Mouse (Mus musculus): Measurements from ENCODE around the gene Zfp354c. TPM values are rescaled to one million over a fixed set of nuclear protein-coding genes. Genes with fewer than 3 reads are reported as not detected.
A peak's percentile ranks its signal among the peaks of the same experiment; 100 is the strongest.

The Zfp354c gene
- polyA plus RNA-seq (2014; fragmentation: Nextera tagmentation; extraction: Ambion mirVana): 14.1 and 17.5 TPM in 2 replicates

GRCm38 (mm10) chr11:50827010-50827953 is at the start of gene Zfp354c:
TSS of gene Zfp354c (minus strand) at chr11:50827724.
- Histone ChIP-seq H3K9ac (ENCODE audit: low read length) (peak within 1 kb of the TSS; percentile 87), H3K4me2 (ENCODE audit: low read length) (peak within 1 kb of the TSS; percentile 75), H3K27me3 (ENCODE audit: control insufficient read depth, insufficient read depth, low read length) (no peaks in the 10 kb centered on the region), H3K36me3 (ENCODE audit: control insufficient read depth, insufficient read depth, low read length) (peaks cover 34% of the 10 kb centered on the region), H3K9me3 (ENCODE audit: control insufficient read depth, low read length) (peaks cover 2% of the 10 kb centered on the region; the same call in 1 of the 2 replicates), H3K27ac (replicated peaks in 1 of 2; ENCODE audit: control insufficient read depth in 1 of 2, insufficient read depth in 1 of 2, low read depth in 2 of 2, low read length in 2 of 2) (peak within 1 kb of the TSS in 1 of 2 experiments; percentile 25; a peak in 1 of 4 replicates), H3K4me3 (ENCODE audit: control insufficient read depth in 1 of 2, insufficient read depth in 1 of 2, low read depth in 1 of 2, low read length in 2 of 2) (peak within 1 kb of the TSS; percentile 79 to 81), H3K4me1 (ENCODE audit: control insufficient read depth in 2 of 2, insufficient read depth in 2 of 2, low read length in 2 of 2) (peaks cover 0 to 5% of the 10 kb centered on the region in 2 experiments; a peak in 1 of 4 replicates)
- 1% methylated on average over 45 of the region's 45 CpGs for WGBS
- ATAC-seq (ENCODE audit: insufficient number of reproducible peaks, insufficient read depth, low FRiP score, low read depth): peak; percentile 83

GRCm38 (mm10) chr11:50850989-50851601 is 23.6 kb upstream of the Zfp354c start:
- WGBS: under 1% methylated on average over 63 of the region's 72 CpGs
- Histone ChIP-seq H3K4me2 (ENCODE audit: low read length) (peak overlapping the region; percentile 90), H3K4me1 (ENCODE audit: control insufficient read depth in 2 of 2, insufficient read depth in 2 of 2, low read length in 2 of 2) (peaks cover 0 to 22% of the 10 kb centered on the region in 2 experiments; a peak in 3 of 4 replicates), H3K9ac (ENCODE audit: low read length) (peak overlapping the region; percentile 41), H3K27me3 (ENCODE audit: control insufficient read depth, insufficient read depth, low read length) (peaks cover 58% of the 10 kb centered on the region), H3K36me3 (ENCODE audit: control insufficient read depth, insufficient read depth, low read length) (no peaks in the 10 kb centered on the region), H3K27ac (replicated peaks in 1 of 2; ENCODE audit: control insufficient read depth in 1 of 2, insufficient read depth in 1 of 2, low read depth in 2 of 2, low read length in 2 of 2) (no peak overlapping the region), H3K9me3 (ENCODE audit: control insufficient read depth, low read length) (peaks cover 7% of the 10 kb centered on the region), H3K4me3 (ENCODE audit: control insufficient read depth in 1 of 2, insufficient read depth in 1 of 2, low read depth in 1 of 2, low read length in 2 of 2) (peak overlapping the region; percentile 39 to 48)
- ATAC-seq (ENCODE audit: insufficient number of reproducible peaks, insufficient read depth, low FRiP score, low read depth): no peak

GRCm38 (mm10) chr11:50850177-50850735 is 22.7 kb upstream of the Zfp354c start, which contains the start of gene Grm6:
TSS of gene Grm6 (plus strand) at chr11:50850685.
- Histone ChIP-seq H3K4me2 (ENCODE audit: low read length) (peak within 1 kb of the TSS; percentile 90), H3K27me3 (ENCODE audit: control insufficient read depth, insufficient read depth, low read length) (peaks cover 58% of the 10 kb centered on the region), H3K4me1 (ENCODE audit: control insufficient read depth in 2 of 2, insufficient read depth in 2 of 2, low read length in 2 of 2) (peaks cover 0 to 22% of the 10 kb centered on the region in 2 experiments; a peak in 3 of 4 replicates), H3K9ac (ENCODE audit: low read length) (peak within 1 kb of the TSS; percentile 41), H3K9me3 (ENCODE audit: control insufficient read depth, low read length) (peaks cover 7% of the 10 kb centered on the region), H3K4me3 (ENCODE audit: control insufficient read depth in 1 of 2, insufficient read depth in 1 of 2, low read depth in 1 of 2, low read length in 2 of 2) (peak within 1 kb of the TSS; percentile 39 to 48), H3K27ac (replicated peaks in 1 of 2; ENCODE audit: control insufficient read depth in 1 of 2, insufficient read depth in 1 of 2, low read depth in 2 of 2, low read length in 2 of 2) (no peak within 1 kb of the TSS), H3K36me3 (ENCODE audit: control insufficient read depth, insufficient read depth, low read length) (no peaks in the 10 kb centered on the region)
- 3% methylated on average over 11 of the region's 11 CpGs for WGBS
- ATAC-seq (ENCODE audit: insufficient number of reproducible peaks, insufficient read depth, low FRiP score, low read depth): no peak

- H3K36me3 ChIP-seq (ENCODE audit: control insufficient read depth, insufficient read depth, low read length): no peaks in the 10 kb centered on the region
- peaks cover 0 to 22% of the 10 kb centered on the region in 2 experiments; a peak in 3 of 4 replicates for H3K4me1 ChIP-seq (ENCODE audit: control insufficient read depth in 2 of 2, insufficient read depth in 2 of 2, low read length in 2 of 2)
- H3K27me3 ChIP-seq (ENCODE audit: control insufficient read depth, insufficient read depth, low read length): peaks cover 58% of the 10 kb centered on the region
- ATAC-seq (ENCODE audit: insufficient number of reproducible peaks, insufficient read depth, low FRiP score, low read depth): no peak
- no peak overlapping the region for H3K4me3 ChIP-seq (ENCODE audit: control insufficient read depth in 1 of 2, insufficient read depth in 1 of 2, low read depth in 1 of 2, low read length in 2 of 2)
- peak overlapping the region; percentile 90 for H3K4me2 ChIP-seq (ENCODE audit: low read length)
- no peak overlapping the region for H3K27ac ChIP-seq (replicated peaks in 1 of 2; ENCODE audit: control insufficient read depth in 1 of 2, insufficient read depth in 1 of 2, low read depth in 2 of 2, low read length in 2 of 2)
- H3K9ac ChIP-seq (ENCODE audit: low read length): no peak overlapping the region
- 6% methylated on average over 10 of the region's 10 CpGs for whole genome bisulfite sequencing
- peaks cover 7% of the 10 kb centered on the region for H3K9me3 ChIP-seq (ENCODE audit: control insufficient read depth, low read length)
Measured at GRCm38 (mm10) chr11:50849310-50849709, 21.8 kb upstream of the Zfp354c start.

GRCm38 (mm10) chr11:50848520-50849137 is 21.1 kb upstream of the Zfp354c start:
- no peaks in the 10 kb centered on the region for H3K36me3 ChIP-seq (ENCODE audit: control insufficient read depth, insufficient read depth, low read length)
- H3K4me2 ChIP-seq (ENCODE audit: low read length): peak overlapping the region; percentile 90; the same call in 1 of the 2 replicates
- no peak overlapping the region for H3K9ac ChIP-seq (ENCODE audit: low read length)
- H3K27ac ChIP-seq (replicated peaks in 1 of 2; ENCODE audit: control insufficient read depth in 1 of 2, insufficient read depth in 1 of 2, low read depth in 2 of 2, low read length in 2 of 2): no peak overlapping the region
- WGBS: 38% methylated on average over 3 of the region's 3 CpGs
- H3K4me3 ChIP-seq (ENCODE audit: control insufficient read depth in 1 of 2, insufficient read depth in 1 of 2, low read depth in 1 of 2, low read length in 2 of 2): no peak overlapping the region
- peaks cover 0 to 22% of the 10 kb centered on the region in 2 experiments; a peak in 3 of 4 replicates for H3K4me1 ChIP-seq (ENCODE audit: control insufficient read depth in 2 of 2, insufficient read depth in 2 of 2, low read length in 2 of 2)
- H3K27me3 ChIP-seq (ENCODE audit: control insufficient read depth, insufficient read depth, low read length): peaks cover 58% of the 10 kb centered on the region
- ATAC-seq (ENCODE audit: insufficient number of reproducible peaks, insufficient read depth, low FRiP score, low read depth): no peak
- peaks cover 7% of the 10 kb centered on the region for H3K9me3 ChIP-seq (ENCODE audit: control insufficient read depth, low read length)

GRCm38 (mm10) chr11:50847047-50847446 is 19.5 kb upstream of the Zfp354c start:
- Histone ChIP-seq H3K27me3 (ENCODE audit: control insufficient read depth, insufficient read depth, low read length) (peaks cover 47% of the 10 kb centered on the region), H3K9ac (ENCODE audit: low read length) (no peak overlapping the region)

GRCm38 (mm10) chr11:50845951-50846350 is 18.4 kb upstream of the Zfp354c start:
- peaks cover 7% of the 10 kb centered on the region for H3K9me3 ChIP-seq (ENCODE audit: control insufficient read depth, low read length)
- H3K27ac ChIP-seq (replicated peaks in 1 of 2; ENCODE audit: control insufficient read depth in 1 of 2, insufficient read depth in 1 of 2, low read depth in 2 of 2, low read length in 2 of 2): no peak overlapping the region
- no peak for ATAC-seq (ENCODE audit: insufficient number of reproducible peaks, insufficient read depth, low FRiP score, low read depth)
- H3K9ac ChIP-seq (ENCODE audit: low read length): no peak overlapping the region
- H3K4me1 ChIP-seq (ENCODE audit: control insufficient read depth in 2 of 2, insufficient read depth in 2 of 2, low read length in 2 of 2): peaks cover 0 to 18% of the 10 kb centered on the region in 2 experiments; a peak in 3 of 4 replicates
- H3K4me2 ChIP-seq (ENCODE audit: low read length): no peak overlapping the region
- WGBS: 82% methylated on average over 3 of the region's 3 CpGs
- peaks cover 36% of the 10 kb centered on the region for H3K27me3 ChIP-seq (ENCODE audit: control insufficient read depth, insufficient read depth, low read length)
- no peaks in the 10 kb centered on the region for H3K36me3 ChIP-seq (ENCODE audit: control insufficient read depth, insufficient read depth, low read length)
- H3K4me3 ChIP-seq (ENCODE audit: control insufficient read depth in 1 of 2, insufficient read depth in 1 of 2, low read depth in 1 of 2, low read length in 2 of 2): no peak overlapping the region

More at GRCm38 (mm10) chr11:50847047-50847446, 19.5 kb upstream of the Zfp354c start:
- no peak overlapping the region for H3K27ac ChIP-seq (replicated peaks in 1 of 2; ENCODE audit: control insufficient read depth in 1 of 2, insufficient read depth in 1 of 2, low read depth in 2 of 2, low read length in 2 of 2)
- H3K4me3 ChIP-seq (ENCODE audit: control insufficient read depth in 1 of 2, insufficient read depth in 1 of 2, low read depth in 1 of 2, low read length in 2 of 2): no peak overlapping the region
- H3K4me1 ChIP-seq (ENCODE audit: control insufficient read depth in 2 of 2, insufficient read depth in 2 of 2, low read length in 2 of 2): peaks cover 0 to 22% of the 10 kb centered on the region in 2 experiments; a peak in 3 of 4 replicates
- 74% methylated on average over 5 of the region's 5 CpGs for WGBS
- peaks cover 7% of the 10 kb centered on the region for H3K9me3 ChIP-seq (ENCODE audit: control insufficient read depth, low read length)
- H3K36me3 ChIP-seq (ENCODE audit: control insufficient read depth, insufficient read depth, low read length): no peaks in the 10 kb centered on the region
- no peak for ATAC-seq (ENCODE audit: insufficient number of reproducible peaks, insufficient read depth, low FRiP score, low read depth)
- H3K4me2 ChIP-seq (ENCODE audit: low read length): no peak overlapping the region
